7 mouse cellular contexts compared by ENCODE assay signal in genomic region chr1:54896109-54897085, GRCm38 (mm10). TPM values are rescaled to one million over a fixed set of nuclear protein-coding genes. Genes with fewer than 3 reads are reported as not detected.
DNase-seq lines count a peak whose midpoint lies in the region; ATAC-seq and TF ChIP-seq lines count a peak whose summit lies in the region.

No protein-coding gene starts in this region.

- peak; percentile 89 to 92 for ATAC-seq in hematopoietic stem cell, adult 5-6 weeks (replicated peaks in 1 of 2; ENCODE audit: insufficient read depth in 1 of 2, low FRiP score in 2 of 2, low TSS enrichment in 1 of 2, low read depth in 1 of 2, poor library complexity in 2 of 2, severe bottlenecking in 2 of 2)

- no peak for TF ChIP-seq CTCF in bone marrow macrophage, adult 2 months (IDR thresholded peaks at IDR 0.05; ENCODE audit: low read depth, low read length)

- DNase-seq in kidney, postnatal 25 days: peak; percentile 12 to 41
- DNase-seq in kidney, adult 8-10 months: no peak
- peak; percentile 69 for DNase-seq in lung, postnatal 36 days
- DNase-seq in urinary bladder, adult 2 months (ENCODE audit: low spot score): no peak
- DNase-seq in testis, postnatal 14 days (ENCODE audit: low spot score): no peak

- H3K4me3 ChIP-seq in bone marrow macrophage, adult 2 months (ENCODE audit: insufficient read depth, low read length): peak overlapping the region; percentile 5; the same call in 1 of the 2 replicates

- TF ChIP-seq POLR2A in bone marrow macrophage, adult 2 months (IDR thresholded peaks at IDR 0.05; ENCODE audit: borderline replicate concordance, low read depth, low read length): no peak

- peaks cover 35% of the 10 kb centered on the region for H3K4me1 ChIP-seq in bone marrow macrophage, adult 2 months (ENCODE audit: control insufficient read depth, insufficient read depth, low read length)

- H3K27ac ChIP-seq in bone marrow macrophage, adult 2 months (ENCODE audit: insufficient read depth, low read depth, low read length): no peak overlapping the region; the same call in 1 of the 2 replicates

RNA-seq across cellular contexts. Expression of gene Ankrd44, which starts 29.8 kb away (rescaled TPM):
- 66.8 and 73.9 TPM in 2 replicates for polyA plus RNA-seq in bone marrow macrophage, adult 2 months (2012; ENCODE audit: insufficient read depth, insufficient read length, missing spikeins)
- 49.5 and 77.7 TPM in 2 replicates for total RNA-seq in hematopoietic stem cell, adult 5-6 weeks (2017)
- 28.1 and 30.7 TPM in 2 replicates for polyA plus RNA-seq in urinary bladder, adult 2 months (2012; rRNA removed)

Comparison
In these comparisons a context has a peak if more than half of its experiments do, and no peak if none do; other contexts are left out.
1. DNase-seq: peak in kidney, postnatal 25 days (2 of 2) and lung, postnatal 36 days (single experiment); none in kidney, adult 8-10 months (0 of 2), urinary bladder, adult 2 months (single experiment) and testis, postnatal 14 days (single experiment).